Mouse (Mus musculus): Measurements from ENCODE around the gene Eif5. TPM values are rescaled to one million over a fixed set of nuclear protein-coding genes. Genes with fewer than 3 reads are reported as not detected.

The Eif5 gene
- total and polyA plus RNA-seq, 3 experiments, result 201 to 330 (median 276) TPM

- peaks cover 7 to 33% of the 10 kb centered on the region in 2 experiments for H3K4me1 ChIP-seq (ENCODE audit: control insufficient read depth in 1 of 2, insufficient read depth in 2 of 2, low read length in 2 of 2)
- no peaks in the 10 kb centered on the region for H3K79me2 ChIP-seq (ENCODE audit: control insufficient read depth, insufficient read depth, low read length, poor library complexity)
- TF ChIP-seq SMC3 (IDR thresholded peaks at IDR 0.05; ENCODE audit: low read depth, low read length) (no peak), EP300 (IDR thresholded peaks at IDR 0.05; ENCODE audit: low read depth in 1 of 2, low read length in 2 of 2) (no peak), GATA1 (IDR thresholded peaks at IDR 0.05; ENCODE audit: low read depth, low read length) (no peak), POLR2A (IDR thresholded peaks at IDR 0.05; ENCODE audit: control insufficient read depth in 1 of 2, insufficient read depth in 1 of 2, low read depth in 1 of 2, low read length in 2 of 2, poor library complexity in 1 of 2) (no peak), E2F4 (IDR thresholded peaks at IDR 0.05; ENCODE audit: borderline replicate concordance, low read depth, low read length) (no peak), ELF1 (IDR thresholded peaks at IDR 0.05; ENCODE audit: low read depth, low read length) (no peak), TCF12 (IDR thresholded peaks at IDR 0.05; ENCODE audit: low read depth, low read length) (no peak), SIN3A (IDR thresholded peaks at IDR 0.05; ENCODE audit: low read length) (no peak), USF1 (IDR thresholded peaks at IDR 0.05; ENCODE audit: low read depth, low read length) (no peak), MAFK (IDR thresholded peaks at IDR 0.05; ENCODE audit: borderline replicate concordance, low read depth, low read length) (no peak), UBTF (IDR thresholded peaks at IDR 0.05; ENCODE audit: borderline replicate concordance, insufficient read depth, low read depth, low read length) (no peak), POLR2AphosphoS2 (IDR thresholded peaks at IDR 0.05; ENCODE audit: low read length) (no peak), HCFC1 (IDR thresholded peaks at IDR 0.05; ENCODE audit: low read depth, low read length) (no peak), RCOR1 (IDR thresholded peaks at IDR 0.05; ENCODE audit: low read depth, low read length) (no peak), ZMIZ1 (IDR thresholded peaks at IDR 0.05; ENCODE audit: low read depth, low read length) (no peak), NRF1 (IDR thresholded peaks at IDR 0.05; ENCODE audit: insufficient read depth, low read depth, low read length, poor library complexity, severe bottlenecking) (no peak), CTCF (IDR thresholded peaks at IDR 0.05 in 2 of 3, conservative IDR thresholded peaks at IDR 0.05 in 1 of 3; ENCODE audit: control insufficient read depth in 1 of 3, insufficient read depth in 1 of 3, low read depth in 2 of 3, low read length in 3 of 3, poor library complexity in 1 of 3, severe bottlenecking in 1 of 3) (no peak), KAT2A (conservative IDR thresholded peaks at IDR 0.05; ENCODE audit: low read depth, low read length) (no peak), ZNF384 (IDR thresholded peaks at IDR 0.05; ENCODE audit: low read depth, low read length) (no peak), CHD2 (IDR thresholded peaks at IDR 0.05; ENCODE audit: low read length) (no peak)
- H3K9ac ChIP-seq (ENCODE audit: control insufficient read depth, low read depth, low read length, poor library complexity, severe bottlenecking), result no peak overlapping the region
- no peak overlapping the region for H3K4me3 ChIP-seq (ENCODE audit: control insufficient read depth in 1 of 2, insufficient read depth in 1 of 2, low read depth in 2 of 2, low read length in 2 of 2)
- DNase-seq (ENCODE audit: low read depth, low spot score), result no peak
- H3K27ac ChIP-seq (ENCODE audit: control insufficient read depth, low read depth, low read length), result no peak overlapping the region
- H3K36me3 ChIP-seq (ENCODE audit: control insufficient read depth in 1 of 2, insufficient read depth in 2 of 2, low read length in 2 of 2), result peaks cover 0 to 21% of the 10 kb centered on the region in 2 experiments; a peak in 2 of 4 replicates
- no peaks in the 10 kb centered on the region for H3K9me3 ChIP-seq (replicated peaks; ENCODE audit: insufficient read depth, low read length)
- H3K27me3 ChIP-seq (ENCODE audit: control insufficient read depth in 1 of 2, insufficient read depth in 2 of 2, low read length in 2 of 2), result no peaks in the 10 kb centered on the region
Measured at GRCm38 (mm10) chr12:111514231-111514792, 23.5 kb upstream of the Eif5 start.
